Mouse (Mus musculus) ES-Bruce4 (cell line): ENCODE measurements around the gene Hoxa3.

ENCODE experiments used
- EP300 ChIP-seq: IDR thresholded peaks from 2 replicates; pipeline ENCODE4 v1.6.1; 2011; ENCODE audit warnings: low read depth, low read length; ENCODE audit not compliant: insufficient read depth
- POLR2A ChIP-seq: IDR thresholded peaks from one replicate; pipeline ENCODE4 v1.8.1; 2011; ENCODE audit warnings: low read length; ENCODE audit not compliant: insufficient read depth

DNA sequence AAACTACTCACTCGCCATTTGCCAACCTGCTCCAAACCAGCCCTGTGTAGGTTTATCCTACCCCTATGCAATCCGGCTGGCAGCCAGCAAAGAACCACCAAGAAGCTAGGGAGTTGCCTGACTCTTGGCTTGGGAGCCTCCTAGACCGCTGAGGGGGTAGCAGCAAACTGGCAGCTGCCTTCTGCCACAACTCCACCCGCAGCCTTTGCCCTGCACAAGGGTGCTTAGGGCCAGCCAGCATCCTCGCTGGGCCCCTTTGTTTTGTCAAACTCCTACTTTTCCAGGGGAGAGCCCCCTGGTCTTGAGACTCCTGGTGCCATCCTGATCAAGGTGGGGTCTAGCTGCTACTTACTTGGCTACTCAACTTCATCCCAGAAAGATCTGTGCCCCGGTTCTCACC lies 28.5 kb downstream of the Hoxa3 start:
- no peak for TF ChIP-seq POLR2A
- no peak for TF ChIP-seq EP300
